Mouse (Mus musculus): ENCODE measurements around the gene Igfbp7.

Gene Igfbp7

DNA sequence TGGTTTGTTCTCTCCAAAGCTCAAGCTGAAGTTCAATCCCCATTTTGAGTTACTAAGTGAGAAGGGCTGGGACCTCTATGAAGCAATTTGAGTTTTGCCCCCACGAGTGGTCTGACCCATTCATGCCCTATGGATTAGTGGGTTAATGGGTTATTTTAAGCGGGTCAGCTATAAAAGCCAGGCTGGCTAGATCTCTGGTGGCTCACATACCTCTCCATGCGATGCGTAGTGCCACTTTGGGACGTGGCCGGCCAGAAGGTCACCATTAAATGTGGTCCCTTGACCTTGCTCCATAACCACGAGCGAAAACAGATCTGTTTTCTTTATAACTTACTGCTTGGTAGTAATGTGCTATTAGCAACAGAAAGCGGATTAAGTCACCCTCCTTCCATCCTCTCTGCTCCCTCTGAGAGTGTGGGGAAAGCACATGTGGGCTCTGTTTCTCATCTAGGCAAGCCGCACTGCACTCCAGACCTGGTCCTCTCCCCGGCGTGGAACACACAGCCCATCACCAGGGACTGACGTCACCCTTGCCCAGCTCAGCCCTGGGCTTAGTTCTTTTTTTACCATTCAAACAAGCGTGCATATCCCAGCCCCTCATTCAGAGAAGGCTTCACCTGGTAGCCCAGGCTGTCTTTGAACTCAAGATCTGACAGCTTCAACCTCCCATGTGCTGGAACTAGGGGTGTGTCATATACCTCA is 28.3 kb downstream of the Igfbp7 start:
- DNase-seq (ENCODE audit: low read depth): no peak

DNA sequence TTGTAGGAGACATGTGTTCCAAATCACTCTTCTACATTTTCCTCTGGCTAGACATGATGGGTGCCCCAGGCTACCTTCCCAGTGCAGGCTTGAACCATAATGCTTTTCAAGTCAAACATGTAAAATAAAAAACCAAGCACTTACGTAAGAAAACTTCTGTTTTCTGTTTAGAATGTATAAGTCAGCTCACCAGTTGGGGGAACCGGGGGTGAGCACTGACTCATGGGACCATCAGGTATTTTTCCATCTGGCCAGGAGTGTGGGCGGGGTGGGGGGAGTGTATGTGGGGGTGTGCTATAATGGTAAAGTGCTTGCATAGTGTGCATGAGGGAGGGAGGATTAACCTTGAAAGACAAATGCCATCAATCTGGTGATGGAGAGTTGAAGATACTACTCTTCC is 29.8 kb downstream of the Igfbp7 start:
- DNase-seq (ENCODE audit: low read depth): no peak

DNA sequence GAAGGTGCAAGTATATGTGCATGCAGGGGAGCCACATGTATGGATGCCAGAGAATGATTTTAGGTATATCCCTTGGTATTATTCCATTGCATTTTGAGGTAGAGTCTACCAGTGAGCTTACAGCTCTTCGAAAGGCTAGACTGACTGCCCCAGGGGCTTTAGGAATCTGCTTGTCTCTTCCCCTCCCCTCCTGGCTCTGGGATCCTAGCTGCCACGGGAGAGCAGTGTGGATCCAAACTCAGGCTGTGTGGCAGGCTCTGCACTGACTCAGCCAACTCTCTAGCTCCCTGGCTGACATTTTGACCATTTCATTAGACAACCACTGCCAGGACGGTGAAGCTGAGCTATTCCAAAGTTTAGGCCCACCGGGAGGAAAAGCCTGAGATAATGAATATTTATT is 32.3 kb downstream of the Igfbp7 start:
- no peak for DNase-seq (ENCODE audit: low read depth)

DNA sequence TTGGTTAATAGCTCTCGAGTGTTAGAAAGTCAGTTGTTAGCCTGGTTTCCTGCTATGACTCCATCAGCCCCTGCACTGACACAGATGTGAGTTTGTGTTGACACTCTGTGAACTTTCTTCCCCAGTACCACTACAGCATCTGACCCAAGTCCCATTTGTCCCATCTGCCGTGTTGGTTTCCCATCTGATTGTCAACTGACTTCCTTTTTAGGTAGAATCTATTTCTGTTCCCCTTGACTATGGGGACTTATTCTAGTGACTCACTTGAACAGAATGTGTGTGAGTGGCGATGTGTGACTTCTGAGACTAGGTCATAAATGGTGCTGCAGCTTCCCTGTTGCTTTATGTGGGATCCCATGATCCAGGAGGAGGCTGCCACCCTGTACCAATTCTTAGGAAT is 32.9 kb downstream of the Igfbp7 start:
- no peak for DNase-seq (ENCODE audit: low read depth)

GRCm38 (mm10) chr5:77372778-77373177 is 35.1 kb downstream of the Igfbp7 start:
- DNase-seq (ENCODE audit: low read depth): peak; percentile 77

DNA sequence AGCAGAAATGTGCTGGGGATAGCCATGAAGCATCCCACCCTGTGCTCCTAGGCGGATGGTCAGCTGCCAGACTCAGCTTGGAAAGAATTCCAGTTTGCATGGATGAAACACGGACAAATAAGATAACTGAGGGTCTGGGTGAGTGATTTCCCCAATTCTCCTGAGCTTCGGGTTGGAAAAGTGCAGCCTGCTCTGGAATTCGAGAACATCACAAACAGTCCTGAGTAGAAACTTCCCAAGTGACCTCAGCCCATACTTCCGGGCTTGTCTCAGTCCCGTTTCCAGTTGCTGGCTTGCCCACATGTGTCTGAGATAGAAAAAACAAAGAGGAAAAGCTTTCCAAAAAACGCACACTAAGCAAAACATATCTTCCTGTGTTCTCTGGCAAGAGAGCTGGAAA is 35.6 kb downstream of the Igfbp7 start:
- DNase-seq (ENCODE audit: low read depth): no peak

- no peak for DNase-seq (ENCODE audit: low read depth)
These were observed 37.4 kb downstream of the Igfbp7 start for GRCm38 (mm10) chr5:77370378-77370892.

DNA sequence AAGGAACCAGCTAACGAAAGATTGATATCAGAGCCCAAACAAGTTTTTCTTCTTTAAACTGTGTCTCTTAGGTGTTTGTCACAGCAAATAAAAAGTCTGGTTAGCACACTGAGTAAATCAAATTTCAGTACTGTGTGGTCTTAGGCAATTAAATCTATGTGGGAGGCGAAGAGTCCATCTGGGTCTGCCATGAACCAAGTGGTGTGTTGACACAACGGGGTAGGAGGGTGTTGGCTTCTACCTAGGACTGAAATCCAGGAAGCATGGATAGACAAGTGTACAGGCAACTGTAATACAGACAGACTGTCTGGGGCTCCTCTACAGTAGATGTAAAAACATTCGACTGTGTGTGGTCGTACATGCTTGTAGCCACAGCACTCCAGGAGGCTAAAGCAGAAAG is 38.4 kb downstream of the Igfbp7 start:
- DNase-seq (ENCODE audit: low read depth): no peak

DNA sequence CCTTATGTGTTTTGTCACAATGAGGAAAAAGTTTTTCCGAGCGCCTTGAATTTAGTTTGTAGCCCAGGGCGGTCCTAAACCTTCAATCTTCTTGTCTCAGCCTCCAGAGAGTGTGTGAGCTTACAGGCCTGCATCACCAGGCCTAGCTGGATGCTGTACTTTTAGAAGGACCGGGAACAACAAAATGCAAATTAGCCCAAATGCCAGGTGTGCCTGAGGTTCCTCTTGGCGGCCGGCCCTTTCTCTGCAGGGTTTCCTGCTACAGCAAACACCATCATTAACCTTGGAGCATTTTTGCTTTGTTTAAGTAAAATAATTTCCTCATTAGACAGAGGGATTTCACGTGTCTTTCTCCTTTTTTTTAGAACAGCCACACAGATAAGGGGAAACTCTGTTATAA is 39.6 kb downstream of the Igfbp7 start:
- no peak for DNase-seq (ENCODE audit: low read depth)

DNA sequence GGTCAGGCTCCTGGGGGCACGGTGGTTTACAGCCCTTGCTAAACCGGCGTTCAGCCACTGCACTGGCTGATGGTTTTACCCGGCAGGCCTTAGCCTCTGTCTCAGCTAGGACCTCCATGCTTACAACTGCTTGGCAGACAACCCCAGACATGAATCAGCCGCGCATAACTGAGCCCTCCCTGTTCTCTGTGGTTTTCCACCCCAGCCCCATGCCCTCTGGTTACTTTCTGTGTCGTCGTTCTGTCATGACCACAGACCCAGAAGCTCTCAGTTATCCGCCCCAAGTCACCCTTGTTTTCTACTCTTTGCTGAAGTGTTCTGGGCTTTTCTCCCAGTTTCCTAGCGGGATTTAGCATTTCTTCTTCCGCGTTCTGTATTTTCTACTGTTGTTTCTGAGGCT is 40.2 kb downstream of the Igfbp7 start:
- no peak for DNase-seq (ENCODE audit: low read depth)

DNA sequence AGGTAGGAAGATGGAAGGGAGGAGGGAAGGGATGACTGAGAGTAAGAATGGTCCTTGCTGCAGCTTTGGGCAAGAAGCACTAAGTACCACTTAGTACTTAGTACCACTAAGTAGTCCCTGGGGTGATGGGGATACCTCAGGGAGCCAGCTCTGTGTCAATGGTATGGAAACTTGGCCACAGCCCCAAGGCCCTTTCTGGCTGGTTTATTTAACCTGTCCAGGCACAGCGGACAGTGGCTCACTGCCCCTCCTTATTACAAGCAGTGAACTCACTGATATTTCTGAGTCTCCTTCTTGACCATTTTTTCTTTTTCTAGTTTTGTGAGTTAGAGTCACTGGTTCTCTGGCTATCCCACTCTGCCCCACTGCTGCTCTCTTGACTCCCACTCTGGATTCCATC is 40.7 kb downstream of the Igfbp7 start:
- no peak for DNase-seq (ENCODE audit: low read depth)

- no peak for DNase-seq (ENCODE audit: low read depth)
These were observed 41.5 kb downstream of the Igfbp7 start for GRCm38 (mm10) chr5:77366313-77366712.

DNA sequence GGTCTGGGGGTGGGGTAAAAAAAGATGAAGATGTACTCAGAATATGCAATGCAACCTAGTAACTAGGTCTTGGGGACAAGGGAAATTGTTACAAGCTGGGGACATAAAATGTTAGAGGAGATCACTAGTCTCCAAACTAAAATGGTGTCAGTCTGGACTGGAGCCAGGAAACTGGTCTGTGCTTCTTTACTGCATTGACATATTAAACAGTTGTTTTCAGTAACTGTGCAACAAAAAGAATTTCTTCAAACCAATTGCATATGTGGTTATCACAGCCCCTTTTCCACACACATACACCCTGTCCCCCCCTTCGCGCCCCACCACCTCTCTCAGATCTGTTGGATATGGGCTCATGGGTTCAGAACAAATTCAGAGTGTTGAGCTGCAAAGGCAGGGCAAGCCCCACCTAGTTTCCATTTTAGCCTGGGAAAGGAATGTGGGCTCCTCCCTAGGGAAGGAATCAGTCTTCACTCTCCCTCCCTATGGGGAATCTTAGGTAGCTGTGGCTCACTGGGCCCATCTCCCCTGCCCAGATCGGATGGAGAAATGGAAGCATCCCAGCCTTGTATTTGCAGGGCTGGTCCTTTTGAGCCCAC is 43.3 kb downstream of the Igfbp7 start:
- no peak for DNase-seq (ENCODE audit: low read depth)

DNA sequence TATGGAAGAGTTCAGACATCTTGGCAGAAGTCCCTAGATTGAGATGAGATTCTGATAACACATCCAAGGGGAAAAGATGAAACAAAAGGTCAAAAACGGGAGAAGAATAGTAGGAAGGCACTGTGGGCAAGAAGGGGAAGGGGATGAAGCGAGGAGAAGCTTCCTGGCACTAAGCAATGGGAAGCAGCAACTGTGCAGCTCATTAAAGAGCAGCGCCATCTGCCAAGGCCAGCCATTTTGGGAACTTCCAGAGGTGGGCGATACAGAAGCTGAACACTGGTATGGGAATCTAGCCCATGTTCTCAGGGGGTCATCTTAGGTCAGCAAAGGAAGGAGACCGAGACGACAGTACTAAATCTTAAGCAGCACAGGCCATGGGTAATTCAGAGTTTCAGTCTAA is 44.2 kb downstream of the Igfbp7 start:
- no peak for DNase-seq (ENCODE audit: low read depth)

DNA sequence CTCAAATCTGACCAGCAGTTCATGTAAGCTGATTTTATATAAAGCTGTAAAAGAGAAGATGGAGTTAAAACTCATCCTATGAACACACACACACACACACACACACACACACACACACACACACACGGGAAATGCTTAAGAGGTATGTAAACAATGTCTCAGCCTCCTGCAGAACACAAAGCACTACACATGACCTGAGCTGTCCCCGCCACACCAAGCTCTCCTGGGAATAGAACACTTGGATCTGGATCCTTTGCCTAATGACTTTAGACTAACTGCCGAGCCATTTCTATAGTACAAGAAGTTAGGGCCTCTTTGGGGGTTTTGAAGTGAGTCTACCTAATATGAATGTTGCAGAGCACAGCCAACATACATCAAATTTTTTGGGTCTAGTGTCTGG is 45.7 kb downstream of the Igfbp7 start:
- no peak for DNase-seq (ENCODE audit: low read depth)

GRCm38 (mm10) chr5:77361006-77361405 is 46.8 kb downstream of the Igfbp7 start:
- no peak for DNase-seq (ENCODE audit: low read depth)

GRCm38 (mm10) chr5:77359971-77360370 is 47.9 kb downstream of the Igfbp7 start:
- no peak for DNase-seq (ENCODE audit: low read depth)

DNA sequence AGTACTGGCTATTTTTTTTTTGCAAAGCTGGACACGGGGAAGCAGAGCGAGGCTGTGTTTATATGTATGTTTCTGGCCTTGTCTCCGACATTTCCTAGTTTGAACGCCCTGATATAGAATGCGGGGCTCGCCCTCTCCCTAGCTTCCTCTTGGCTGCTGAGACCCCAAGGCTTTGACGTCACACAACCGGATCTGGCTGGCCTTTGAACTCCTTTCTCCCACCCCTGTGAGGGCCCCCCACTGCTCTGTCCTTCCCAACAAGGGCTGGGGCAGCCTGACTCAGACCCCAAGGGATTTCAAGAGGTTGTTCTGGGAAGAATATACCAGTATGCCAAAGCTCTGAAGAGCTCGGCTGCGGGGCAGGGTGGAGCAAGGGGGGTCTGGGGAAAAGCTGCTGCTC is 49.5 kb downstream of the Igfbp7 start:
- no peak for DNase-seq (ENCODE audit: low read depth)

GRCm38 (mm10) chr5:77357405-77358149 is 50.3 kb downstream of the Igfbp7 start:
- DNase-seq (ENCODE audit: low read depth): peak; percentile 62

DNA sequence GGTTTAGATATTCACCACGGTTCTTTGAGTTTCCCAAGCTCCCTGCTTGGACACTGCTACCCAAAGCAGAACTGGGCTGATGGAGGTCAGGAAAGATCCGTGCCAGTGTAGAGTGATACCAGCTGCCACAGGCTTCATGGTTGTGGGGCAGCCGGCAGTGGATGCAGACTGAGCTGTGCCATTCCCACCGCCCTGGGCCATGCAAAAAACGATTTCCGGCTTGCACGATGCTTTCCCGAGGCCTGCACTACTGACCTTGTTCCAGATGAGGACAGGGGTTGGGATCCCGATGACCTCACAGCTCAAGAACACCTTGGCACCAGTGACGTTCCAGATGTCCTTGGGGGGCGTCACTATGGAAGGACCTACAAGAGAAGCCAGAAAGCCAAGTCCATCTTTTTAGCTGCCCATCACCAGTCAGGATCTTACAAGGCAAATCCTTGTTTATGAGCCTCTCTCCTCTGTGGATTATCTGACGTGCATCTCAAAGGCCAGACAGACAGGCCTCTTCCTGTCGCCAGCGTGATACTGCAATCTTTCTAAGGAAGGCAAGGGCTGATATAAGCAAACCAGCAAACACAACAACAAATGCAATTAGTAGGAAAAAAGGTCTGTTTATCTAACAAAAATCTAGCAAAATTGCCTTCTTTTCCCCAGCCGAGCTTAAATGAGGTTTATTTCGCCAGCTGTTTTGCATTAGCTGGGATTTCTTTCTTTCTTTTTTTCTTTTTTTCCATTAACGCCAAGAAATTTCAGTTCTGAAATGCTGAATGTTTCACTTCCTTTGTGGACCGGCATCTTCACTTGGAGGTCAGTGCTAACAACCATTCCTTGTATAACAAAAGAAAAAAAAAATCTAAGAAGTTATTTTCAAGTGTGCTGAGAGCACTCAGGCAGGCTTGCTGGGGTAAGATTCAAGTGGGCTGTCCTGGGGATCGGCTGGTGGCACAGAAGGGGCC is 52.3 kb downstream of the Igfbp7 start:
- no peak for DNase-seq (ENCODE audit: low read depth)

- DNase-seq (ENCODE audit: low read depth): peak; percentile 86
These were observed 53.5 kb downstream of the Igfbp7 start for GRCm38 (mm10) chr5:77354361-77354787.

DNA sequence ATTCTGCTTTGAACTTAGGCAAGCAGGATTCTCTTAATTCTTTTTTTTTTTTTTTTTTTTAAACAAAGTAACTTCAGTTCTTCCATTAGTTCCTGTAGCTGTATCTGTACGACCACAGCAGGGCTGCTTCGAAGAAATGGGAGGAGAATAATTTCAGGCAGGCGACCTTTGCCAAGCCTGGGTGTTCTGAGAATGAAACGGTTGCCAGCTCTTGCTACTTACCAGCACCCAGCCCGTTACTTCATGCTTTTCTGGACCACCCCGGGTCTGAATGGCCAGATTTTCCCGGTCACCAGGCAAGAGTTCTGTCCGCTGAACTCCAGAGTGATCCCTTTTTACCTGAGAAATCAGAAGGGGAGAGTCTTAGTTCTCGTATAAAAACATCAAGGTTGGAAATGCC is 56.1 kb downstream of the Igfbp7 start:
- no peak for DNase-seq (ENCODE audit: low read depth)
